Mouse (Mus musculus) myocyte (in vitro differentiated cells): ENCODE measurements around the gene Zdhhc20.
"Not testable (repeated sequence)": the region's sequence is repeated elsewhere in the genome, so short reads cannot be mapped to it uniquely, and the experiment has no call there.

Experiments
- POLR2A ChIP-seq: IDR thresholded peaks from one replicate; pipeline ENCODE4 v1.6.1; 2011; ENCODE audit warnings: low read depth, mild to moderate bottlenecking, control low read depth, moderate library complexity; ENCODE audit not compliant: insufficient read length
- POLR2AphosphoS2 ChIP-seq: IDR thresholded peaks from one replicate; pipeline ENCODE4 v1.6.1; 2011; ENCODE audit warnings: low read depth, control low read depth; ENCODE audit not compliant: insufficient read length

GRCm38 (mm10) chr14:57896088-57896871 is 6.2 kb upstream of the Zdhhc20 start:
- TF ChIP-seq POLR2A, POLR2AphosphoS2: not testable (repeated sequence)
